Mouse (Mus musculus): ENCODE results near the gene Six3. TPM values are rescaled to one million over a fixed set of nuclear protein-coding genes. Genes with fewer than 3 reads are reported as not detected.

The Six3 gene
- polyA plus RNA-seq, 1 experiment from 2014 or later, result not detected

- Histone ChIP-seq H3K4me3 (replicated peaks; ENCODE audit: low read length) (no peak overlapping the region), H3K36me3 (ENCODE audit: control insufficient read depth, insufficient read depth, low read length) (no peaks in the 10 kb centered on the region), H3K4me2 (ENCODE audit: low read depth, low read length) (no peak overlapping the region), H3K9me3 (replicated peaks; ENCODE audit: control insufficient read depth, low read length) (no peaks in the 10 kb centered on the region), H3K4me1 (ENCODE audit: control insufficient read depth, insufficient read depth, low read length) (no peaks in the 10 kb centered on the region), H3K9ac (ENCODE audit: low read length) (no peak overlapping the region), H3K27ac (ENCODE audit: low read length) (no peak overlapping the region), H3K27me3 (ENCODE audit: control insufficient read depth, insufficient read depth, low read length) (peaks cover 84% of the 10 kb centered on the region)
- no peak for ATAC-seq (ENCODE audit: insufficient read depth, low FRiP score)
- 4% methylated on average over 11 of the region's 11 CpGs for WGBS
Measured at GRCm38 (mm10) chr17:85610393-85611115, 2.9 kb upstream of the Six3 start.

DNA sequence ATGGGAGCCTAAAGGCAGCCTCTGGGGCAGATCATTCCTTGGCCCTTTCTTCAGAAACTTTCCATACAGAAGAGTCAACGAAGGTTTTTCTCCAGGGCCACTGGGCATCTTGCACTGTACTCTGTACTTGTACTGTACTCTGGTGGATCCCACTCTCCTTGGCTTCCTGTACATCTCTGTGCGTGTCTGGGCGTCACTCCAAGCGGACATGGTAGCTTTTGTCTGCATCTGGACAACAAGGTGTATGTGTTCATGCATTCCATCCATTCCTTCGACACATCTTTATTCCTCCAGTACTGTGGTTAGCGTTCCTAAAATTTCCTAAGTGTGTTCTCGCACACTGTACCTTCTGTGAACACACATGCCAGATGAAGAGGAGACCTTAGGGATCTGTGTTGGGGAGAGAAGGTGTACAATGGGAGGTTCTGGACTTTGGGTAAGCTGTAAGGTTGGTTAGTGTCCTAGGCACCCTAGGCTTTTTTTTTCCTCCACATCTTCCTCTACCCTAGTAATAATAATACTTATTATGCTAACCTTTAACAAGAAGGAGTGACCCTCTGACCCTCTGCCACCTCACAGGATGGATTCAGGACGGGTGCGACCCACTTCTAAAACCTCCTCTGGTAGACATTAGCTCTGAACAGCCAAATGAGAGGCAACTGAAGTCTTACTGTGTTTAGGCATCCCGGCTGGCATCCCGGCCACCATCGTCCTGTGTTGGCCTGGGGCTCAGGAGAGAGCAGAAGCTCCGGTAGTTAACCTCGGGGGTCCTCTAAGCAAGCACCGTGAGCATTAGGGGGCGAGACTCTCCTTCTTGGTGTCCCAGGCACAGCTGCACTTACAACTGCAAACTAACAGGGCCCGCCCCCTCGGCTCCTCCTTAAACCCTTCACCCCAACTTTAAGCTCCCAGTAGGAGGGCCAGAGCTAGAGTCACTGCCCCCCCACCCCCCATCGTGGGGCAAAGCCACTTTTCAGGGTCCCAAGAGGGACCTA is 1.6 kb upstream of the Six3 start:
- H3K4me2 ChIP-seq (ENCODE audit: low read depth, low read length), result no peak overlapping the region
- H3K27me3 ChIP-seq (ENCODE audit: control insufficient read depth, insufficient read depth, low read length), result peaks cover 90% of the 10 kb centered on the region
- no peaks in the 10 kb centered on the region for H3K36me3 ChIP-seq (ENCODE audit: control insufficient read depth, insufficient read depth, low read length)
- H3K9me3 ChIP-seq (replicated peaks; ENCODE audit: control insufficient read depth, low read length), result no peaks in the 10 kb centered on the region
- no peak overlapping the region for H3K9ac ChIP-seq (ENCODE audit: low read length)
- no peak for ATAC-seq (ENCODE audit: insufficient read depth, low FRiP score)
- no peaks in the 10 kb centered on the region for H3K4me1 ChIP-seq (ENCODE audit: control insufficient read depth, insufficient read depth, low read length)
- 4% methylated on average over 19 of the region's 19 CpGs for WGBS
- no peak overlapping the region for H3K4me3 ChIP-seq (replicated peaks; ENCODE audit: low read length)
- H3K27ac ChIP-seq (ENCODE audit: low read length), result no peak overlapping the region

- 2% methylated on average over 31 of the region's 31 CpGs for WGBS
- no peak overlapping the region for H3K4me3 ChIP-seq (replicated peaks; ENCODE audit: low read length)
- H3K36me3 ChIP-seq (ENCODE audit: control insufficient read depth, insufficient read depth, low read length), result no peaks in the 10 kb centered on the region
- no peak for ATAC-seq (ENCODE audit: insufficient read depth, low FRiP score)
- H3K4me2 ChIP-seq (ENCODE audit: low read depth, low read length), result no peak overlapping the region
- no peaks in the 10 kb centered on the region for H3K9me3 ChIP-seq (replicated peaks; ENCODE audit: control insufficient read depth, low read length)
- no peak overlapping the region for H3K9ac ChIP-seq (ENCODE audit: low read length)
- H3K27ac ChIP-seq (ENCODE audit: low read length), result no peak overlapping the region
- no peaks in the 10 kb centered on the region for H3K4me1 ChIP-seq (ENCODE audit: control insufficient read depth, insufficient read depth, low read length)
- peaks cover 99% of the 10 kb centered on the region for H3K27me3 ChIP-seq (ENCODE audit: control insufficient read depth, insufficient read depth, low read length)
Measured at GRCm38 (mm10) chr17:85612526-85613265, 712 bp upstream of the Six3 start.

- ATAC-seq (ENCODE audit: insufficient read depth, low FRiP score), result no peak
- H3K9me3 ChIP-seq (replicated peaks; ENCODE audit: control insufficient read depth, low read length), result no peaks in the 10 kb centered on the region
- WGBS, result 2% methylated on average over 30 of the region's 30 CpGs
- H3K27ac ChIP-seq (ENCODE audit: low read length), result no peak overlapping the region
- H3K4me3 ChIP-seq (replicated peaks; ENCODE audit: low read length), result no peak overlapping the region
- 0 out of 2 replicates have a peak, but pooled peaks cover 3% of the 10 kb centered on the region for H3K4me1 ChIP-seq (ENCODE audit: control insufficient read depth, insufficient read depth, low read length)
- H3K36me3 ChIP-seq (ENCODE audit: control insufficient read depth, insufficient read depth, low read length), result no peaks in the 10 kb centered on the region
- H3K9ac ChIP-seq (ENCODE audit: low read length), result no peak overlapping the region
- H3K27me3 ChIP-seq (ENCODE audit: control insufficient read depth, insufficient read depth, low read length), result peaks cover 99% of the 10 kb centered on the region
- no peak overlapping the region for H3K4me2 ChIP-seq (ENCODE audit: low read depth, low read length)
Measured at GRCm38 (mm10) chr17:85614011-85614721, 758 bp downstream of the Six3 start.

DNA sequence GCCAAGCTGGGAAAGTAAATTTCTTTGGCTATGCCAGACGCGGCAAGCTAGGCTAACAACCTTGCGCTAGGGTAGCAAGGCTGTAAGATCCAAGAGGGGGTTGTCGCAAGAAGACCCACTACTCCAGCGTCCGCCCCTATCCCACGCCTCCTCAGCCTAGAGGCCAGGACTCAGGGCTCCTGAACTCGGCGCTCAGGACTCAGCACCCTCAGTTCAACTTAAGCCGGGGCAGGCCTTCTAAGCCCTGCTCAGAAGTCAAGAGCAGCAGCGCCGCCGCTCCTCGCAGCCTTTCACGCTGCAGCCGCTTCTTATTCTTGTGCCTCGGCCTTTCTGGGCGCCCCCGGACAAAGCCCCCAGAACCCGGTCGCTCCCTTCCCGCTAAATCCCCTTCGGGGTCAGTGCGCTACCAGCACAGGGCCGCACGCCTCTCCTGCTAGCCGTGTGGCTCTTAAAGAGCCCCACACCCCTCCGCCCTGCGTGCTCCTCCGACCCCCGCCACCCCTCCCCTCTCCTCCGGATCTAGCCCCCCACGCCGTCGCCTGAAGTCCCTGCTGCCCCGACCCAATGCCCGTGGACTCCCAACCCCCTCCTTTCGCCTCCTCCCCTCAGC is 1.4 kb downstream of the Six3 start:
- no peaks in the 10 kb centered on the region for H3K9me3 ChIP-seq (replicated peaks; ENCODE audit: control insufficient read depth, low read length)
- no peak overlapping the region for H3K4me3 ChIP-seq (replicated peaks; ENCODE audit: low read length)
- 0 out of 2 replicates have a peak, but pooled peaks cover 3% of the 10 kb centered on the region for H3K4me1 ChIP-seq (ENCODE audit: control insufficient read depth, insufficient read depth, low read length)
- no peaks in the 10 kb centered on the region for H3K36me3 ChIP-seq (ENCODE audit: control insufficient read depth, insufficient read depth, low read length)
- no peak overlapping the region for H3K9ac ChIP-seq (ENCODE audit: low read length)
- ATAC-seq (ENCODE audit: insufficient read depth, low FRiP score), result no peak
- no peak overlapping the region for H3K4me2 ChIP-seq (ENCODE audit: low read depth, low read length)
- H3K27me3 ChIP-seq (ENCODE audit: control insufficient read depth, insufficient read depth, low read length), result peaks cover 99% of the 10 kb centered on the region
- no peak overlapping the region for H3K27ac ChIP-seq (ENCODE audit: low read length)
- WGBS, result under 1% methylated on average over 37 of the region's 38 CpGs

GRCm38 (mm10) chr17:85615586-85615985 is 2.2 kb downstream of the Six3 start:
- no peak overlapping the region for H3K4me3 ChIP-seq (replicated peaks; ENCODE audit: low read length)
- H3K4me1 ChIP-seq (ENCODE audit: control insufficient read depth, insufficient read depth, low read length), result 0 out of 2 replicates have a peak, but pooled peaks cover 3% of the 10 kb centered on the region
- H3K4me2 ChIP-seq (ENCODE audit: low read depth, low read length), result no peak overlapping the region
- no peak overlapping the region for H3K27ac ChIP-seq (ENCODE audit: low read length)
- no peaks in the 10 kb centered on the region for H3K9me3 ChIP-seq (replicated peaks; ENCODE audit: control insufficient read depth, low read length)
- no peaks in the 10 kb centered on the region for H3K36me3 ChIP-seq (ENCODE audit: control insufficient read depth, insufficient read depth, low read length)
- peaks cover 98% of the 10 kb centered on the region for H3K27me3 ChIP-seq (ENCODE audit: control insufficient read depth, insufficient read depth, low read length)
- no peak overlapping the region for H3K9ac ChIP-seq (ENCODE audit: low read length)
- ATAC-seq (ENCODE audit: insufficient read depth, low FRiP score), result no peak
- 1% methylated on average over 4 of the region's 4 CpGs for WGBS

DNA sequence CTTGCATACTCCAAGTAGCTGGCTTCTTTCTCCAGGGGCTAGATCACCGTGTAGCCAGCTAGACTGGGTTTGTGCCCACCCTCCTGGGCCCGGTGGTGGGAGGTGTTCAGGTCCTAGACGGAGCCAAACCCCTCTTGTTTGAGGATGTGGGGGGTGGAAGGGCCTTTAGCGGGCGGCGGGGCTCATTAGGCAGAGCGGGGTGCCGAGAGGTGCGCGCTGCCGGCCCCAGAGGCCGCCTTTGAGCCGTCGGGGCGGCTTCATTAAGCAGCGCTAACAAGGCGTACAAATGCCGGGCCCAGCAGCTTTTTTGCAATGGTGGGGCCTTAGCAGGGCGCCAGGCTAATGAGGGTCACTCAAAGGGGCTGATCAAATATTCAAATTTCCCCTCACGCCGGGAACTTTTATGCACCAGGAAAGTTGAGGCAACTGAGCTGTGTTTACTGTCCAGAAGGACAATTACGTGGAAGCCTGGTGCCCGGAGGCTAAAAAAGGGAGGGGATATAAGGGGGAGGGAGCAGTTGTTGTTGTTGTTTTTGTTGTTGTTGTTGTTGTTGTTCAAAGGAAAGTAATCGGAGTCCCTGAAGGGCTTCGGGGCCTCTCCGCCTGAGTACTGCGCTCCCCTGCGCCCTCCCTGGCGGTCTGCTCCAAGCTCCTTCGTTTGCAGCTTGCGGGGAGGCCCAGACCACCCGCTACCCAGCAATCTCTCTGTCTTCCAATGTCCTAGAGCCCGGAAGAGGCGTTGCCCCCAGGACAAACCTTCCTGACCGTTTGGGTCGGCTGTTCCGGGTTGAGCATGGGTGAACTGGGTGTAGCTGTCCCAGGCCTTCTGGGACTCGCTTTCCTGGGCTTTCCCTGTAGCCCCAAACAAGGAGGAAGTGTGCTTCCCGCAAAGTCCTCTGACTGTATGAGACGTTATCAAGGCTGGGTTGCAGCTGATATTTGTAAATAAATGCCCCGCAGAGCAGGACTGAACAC is 3.4 kb downstream of the Six3 start:
- WGBS, result 1% methylated on average over 41 of the region's 41 CpGs
- Histone ChIP-seq H3K27ac (ENCODE audit: low read length) (no peak overlapping the region), H3K36me3 (ENCODE audit: control insufficient read depth, insufficient read depth, low read length) (no peaks in the 10 kb centered on the region), H3K9ac (ENCODE audit: low read length) (no peak overlapping the region), H3K4me2 (ENCODE audit: low read depth, low read length) (no peak overlapping the region), H3K4me1 (ENCODE audit: control insufficient read depth, insufficient read depth, low read length) (peaks cover 10% of the 10 kb centered on the region), H3K4me3 (replicated peaks; ENCODE audit: low read length) (no peak overlapping the region), H3K9me3 (replicated peaks; ENCODE audit: control insufficient read depth, low read length) (no peaks in the 10 kb centered on the region), H3K27me3 (ENCODE audit: control insufficient read depth, insufficient read depth, low read length) (peaks cover 98% of the 10 kb centered on the region)
- no peak for ATAC-seq (ENCODE audit: insufficient read depth, low FRiP score)

Data from stomach, embryonic 16.5 days (tissue).